Mouse (Mus musculus): ENCODE measurements at regions not wholly inside any gene's neighbourhood (a gene's known extent, or its start where the extent isn't known, plus 50 kb on each side); places are given as distances from the start of the nearest gene placed in this dataset.

- DNase-seq (ENCODE audit: low spot score in 2 of 2), result no peak
Observed at GRCm38 (mm10) chr6:117000951-117001725, 167.2 kb upstream of the Cxcl12 start.

- no peak for DNase-seq (ENCODE audit: low spot score in 2 of 2)
Observed at GRCm38 (mm10) chr6:117012621-117013020, 155.7 kb upstream of the Cxcl12 start.

GRCm38 (mm10) chr6:117015461-117015860, 152.9 kb upstream of the Cxcl12 start:
- no peak for DNase-seq (ENCODE audit: low spot score in 2 of 2)

GRCm38 (mm10) chr6:117021851-117022250, 146.5 kb upstream of the Cxcl12 start:
- DNase-seq (ENCODE audit: low spot score in 2 of 2), result no peak

- no peak for DNase-seq (ENCODE audit: low spot score in 2 of 2)
Observed at GRCm38 (mm10) chr6:117032042-117032746, 136.1 kb upstream of the Cxcl12 start.

GRCm38 (mm10) chr6:117043744-117044143, 124.6 kb upstream of the Cxcl12 start:
- DNase-seq (ENCODE audit: low spot score in 2 of 2), result no peak

GRCm38 (mm10) chr6:117049459-117050010, 118.8 kb upstream of the Cxcl12 start:
- DNase-seq (ENCODE audit: low spot score in 2 of 2), result no peak

- no peak for DNase-seq (ENCODE audit: low spot score in 2 of 2)
Observed at GRCm38 (mm10) chr6:117060688-117061087, 107.6 kb upstream of the Cxcl12 start.

- no peak for DNase-seq (ENCODE audit: low spot score in 2 of 2)
Observed at GRCm38 (mm10) chr6:117067541-117068305, 100.6 kb upstream of the Cxcl12 start.

- no peak for DNase-seq (ENCODE audit: low spot score in 2 of 2)
Observed at GRCm38 (mm10) chr6:117071311-117071710, 97.0 kb upstream of the Cxcl12 start.

GRCm38 (mm10) chr6:117071857-117072256, 96.5 kb upstream of the Cxcl12 start:
- DNase-seq (ENCODE audit: low spot score in 2 of 2), result no peak

- no peak for DNase-seq (ENCODE audit: low spot score in 2 of 2)
Observed at GRCm38 (mm10) chr6:117079500-117079899, 88.8 kb upstream of the Cxcl12 start.

- DNase-seq (ENCODE audit: low spot score in 2 of 2), result no peak
Observed at GRCm38 (mm10) chr6:117080973-117081372, 87.4 kb upstream of the Cxcl12 start.

GRCm38 (mm10) chr6:117084211-117084610, 84.1 kb upstream of the Cxcl12 start:
- DNase-seq (ENCODE audit: low spot score in 2 of 2), result no peak

- DNase-seq (ENCODE audit: low spot score in 2 of 2), result no peak
Observed at GRCm38 (mm10) chr6:117084833-117085500, 83.4 kb upstream of the Cxcl12 start.

- DNase-seq (ENCODE audit: low spot score in 2 of 2), result no peak
Observed at GRCm38 (mm10) chr6:117094742-117095141, 73.6 kb upstream of the Cxcl12 start.

- DNase-seq (ENCODE audit: low spot score in 2 of 2), result no peak
Observed at GRCm38 (mm10) chr6:117099871-117100270, 68.5 kb upstream of the Cxcl12 start.

GRCm38 (mm10) chr6:117102693-117103092, 65.6 kb upstream of the Cxcl12 start:
- no peak for DNase-seq (ENCODE audit: low spot score in 2 of 2)

- no peak for DNase-seq (ENCODE audit: low spot score in 2 of 2)
Observed at GRCm38 (mm10) chr6:117104047-117104446, 64.3 kb upstream of the Cxcl12 start.

- DNase-seq (ENCODE audit: low spot score in 2 of 2), result no peak
Observed at GRCm38 (mm10) chr6:117104463-117104862, 63.9 kb upstream of the Cxcl12 start.

GRCm38 (mm10) chr6:117105182-117105589, 63.1 kb upstream of the Cxcl12 start:
- no peak for DNase-seq (ENCODE audit: low spot score in 2 of 2)

GRCm38 (mm10) chr6:117110291-117110690, 58.0 kb upstream of the Cxcl12 start:
- no peak for DNase-seq (ENCODE audit: low spot score in 2 of 2)
